Mouse (Mus musculus): ENCODE results near the gene Serpinb3b. TPM values are rescaled to one million over a fixed set of nuclear protein-coding genes. Genes with fewer than 3 reads are reported as not detected.
"Not testable (repeated sequence)": the region's sequence is repeated elsewhere in the genome, so short reads cannot be mapped to it uniquely, and the experiment has no call there.

The Serpinb3b gene
- polyA plus RNA-seq (2012; rRNA removed), result not detected in 2 replicates

DNA sequence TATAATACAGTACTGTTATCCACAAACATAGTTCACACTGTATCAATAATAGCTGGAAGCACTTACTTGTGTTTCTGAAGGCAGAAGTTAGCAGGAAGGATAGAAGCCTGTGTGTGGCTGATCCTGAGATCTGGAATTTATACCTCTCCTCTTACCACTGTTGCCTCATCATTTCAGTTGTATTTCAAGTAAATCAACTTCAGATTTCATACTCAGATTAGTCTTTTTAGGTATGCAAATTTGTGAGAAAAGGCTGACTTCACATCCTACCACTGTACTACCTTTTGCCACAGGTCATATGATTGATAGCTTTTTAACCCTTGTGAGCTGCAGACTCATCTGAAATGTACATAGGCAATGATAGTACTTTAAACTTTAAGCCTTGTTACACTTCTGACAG, at the start of gene Serpinb3b, which contains the start of gene Serpinb3c:
Serpinb3b (minus strand) TSS at position 101 of the 400 bp plus-strand sequence.
Serpinb3c (minus strand) TSS at position 111 of the 400 bp plus-strand sequence.
- DNase-seq (ENCODE audit: low read depth), result not testable (repeated sequence)

DNA sequence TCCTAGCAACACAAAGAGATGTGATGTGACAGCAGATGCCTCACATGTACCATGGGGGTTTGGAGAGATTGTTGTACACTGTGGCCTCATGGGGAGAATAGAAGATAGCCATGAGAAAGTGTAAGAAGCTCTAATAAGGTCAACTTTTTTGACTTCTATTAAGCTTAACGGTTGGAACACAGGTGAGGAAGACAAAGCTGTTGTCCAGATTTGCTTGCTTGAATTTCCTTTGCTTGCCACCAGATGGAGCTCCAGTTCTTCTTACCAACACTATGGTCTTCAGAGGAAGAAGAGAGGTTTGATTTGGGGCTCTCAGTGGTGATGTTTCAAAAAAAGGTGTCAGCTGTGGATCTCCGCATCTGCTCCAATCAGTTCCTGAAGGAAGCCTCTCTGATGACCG, 35.0 kb downstream of the Serpinb3b start:
- not testable (repeated sequence) for DNase-seq (ENCODE audit: low read depth)

DNA sequence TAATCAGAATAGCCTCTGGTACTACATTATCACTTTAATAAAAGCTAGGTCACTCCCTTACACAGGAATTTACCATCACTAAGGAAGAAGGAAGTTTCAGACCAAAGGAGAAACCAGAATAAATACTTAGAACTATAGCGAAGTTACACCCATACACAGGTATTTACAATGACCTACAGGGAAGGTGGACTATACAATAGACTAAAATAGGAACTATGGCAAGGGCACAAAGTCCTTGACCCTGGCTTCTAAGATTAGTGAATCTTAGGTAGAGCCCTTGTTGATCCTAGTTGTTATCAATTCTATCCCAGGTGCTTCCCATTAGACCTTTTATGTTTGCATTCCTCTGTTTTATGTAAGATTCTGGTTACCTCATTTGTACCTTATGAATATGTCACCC, 60.9 kb downstream of the Serpinb3b start:
- not testable (repeated sequence) for DNase-seq (ENCODE audit: low read depth)

GRCm38 (mm10) chr1:107127453-107127852, 150.7 kb downstream of the Serpinb3b start:
- DNase-seq (ENCODE audit: low read depth), result not testable (repeated sequence)

Other genes with a start within 250 kb of the Serpinb3b start
- not detected in 2 replicates for gene Serpinb3a, start 226.1 kb downstream of the Serpinb3b start, polyA plus RNA-seq (2012; rRNA removed)
- not detected in 2 replicates for gene Serpinb3d, start 194.9 kb downstream of the Serpinb3b start, polyA plus RNA-seq (2012; rRNA removed)
- gene Serpinb3c, start within 50 bp of the Serpinb3b start, polyA plus RNA-seq (2012; rRNA removed), result not detected in 2 replicates
- not detected in 2 replicates for gene Serpinb11, start 82.8 kb upstream of the Serpinb3b start, polyA plus RNA-seq (2012; rRNA removed)
- gene Serpinb7, start 121.3 kb upstream of the Serpinb3b start, polyA plus RNA-seq (2012; rRNA removed), result not detected in 2 replicates
- 0.23 and 0.47 TPM in 2 replicates for gene Serpinb2, start 233.1 kb upstream of the Serpinb3b start, polyA plus RNA-seq (2012; rRNA removed)

All from gonadal fat pad, adult 2 months (tissue).